11 mouse cellular contexts compared by ENCODE assay signal in genomic region chr2:147617849-147618248, GRCm38 (mm10).
DNase-seq lines count a peak whose midpoint lies in the region; ATAC-seq and TF ChIP-seq lines count a peak whose summit lies in the region.
"Had no signal": no experiment of that assay in that cellular context is flagged by ENCODE, and none has a peak within 500 bp of the region (broad histone marks: within the 10 kb centered on the region; RNA-seq: fewer than 3 reads in every experiment).

No protein-coding gene starts in this region.

- H3K4me1 ChIP-seq in heart, adult 2 months (ENCODE audit: control insufficient read depth, insufficient read depth, low read length) = no peaks in the 10 kb centered on the region
- peaks cover 5% of the 10 kb centered on the region; the same call in 1 of the 2 replicates for H3K4me1 ChIP-seq in embryonic facial prominence, embryonic 12.5 days
- H3K4me1 ChIP-seq in kidney, embryonic 15.5 days = no peaks in the 10 kb centered on the region
- H3K4me1 ChIP-seq in heart, embryonic 11.5 days (ENCODE audit: control insufficient read depth, insufficient read depth, low read length) = no peaks in the 10 kb centered on the region
- H3K4me1 ChIP-seq: heart, embryonic 13.5 days; lung, embryonic 15.5 days had no signal

- TF ChIP-seq EP300 in heart, adult 2 months (IDR thresholded peaks at IDR 0.05; ENCODE audit: insufficient read depth, low read depth, low read length) = no peak

- TF ChIP-seq CTCF in heart, adult 2 months (IDR thresholded peaks at IDR 0.05) = no peak

- no peak overlapping the region for H3K4me3 ChIP-seq in heart, adult 2 months
- no peak overlapping the region for H3K4me3 ChIP-seq in embryonic facial prominence, embryonic 12.5 days
- no peak overlapping the region for H3K4me3 ChIP-seq in kidney, embryonic 15.5 days (replicated peaks)
- H3K4me3 ChIP-seq in heart, embryonic 11.5 days (ENCODE audit: low read depth, low read length) = no peak overlapping the region
- H3K4me3 ChIP-seq: heart, embryonic 13.5 days; lung, embryonic 15.5 days had no signal

- H3K36me3 ChIP-seq in heart, adult 2 months (ENCODE audit: control insufficient read depth, insufficient read depth, low read length) = no peaks in the 10 kb centered on the region
- no peaks in the 10 kb centered on the region for H3K36me3 ChIP-seq in embryonic facial prominence, embryonic 12.5 days
- H3K36me3 ChIP-seq in kidney, embryonic 15.5 days = no peaks in the 10 kb centered on the region
- H3K36me3 ChIP-seq in heart, embryonic 11.5 days (ENCODE audit: control insufficient read depth, insufficient read depth, low read length) = no peaks in the 10 kb centered on the region
- H3K36me3 ChIP-seq: heart, embryonic 13.5 days; lung, embryonic 15.5 days had no signal

- WGBS in heart, adult 2 months = 73% methylated on average over 10 of the region's 10 CpGs
- WGBS in embryonic facial prominence, embryonic 12.5 days = 43% methylated on average over 10 of the region's 10 CpGs
- 78% methylated on average over 10 of the region's 10 CpGs for WGBS in kidney, embryonic 15.5 days
- WGBS in heart, embryonic 11.5 days (ENCODE audit: insufficient replicate concordance) = 76% methylated on average over 10 of the region's 10 CpGs

- peak overlapping the region; percentile 21; the same call in 1 of the 2 replicates for H3K4me2 ChIP-seq in embryonic facial prominence, embryonic 12.5 days (replicated peaks)
- no peak overlapping the region for H3K4me2 ChIP-seq in kidney, embryonic 15.5 days
- H3K4me2 ChIP-seq in heart, embryonic 11.5 days = no peak overlapping the region
- H3K4me2 ChIP-seq: heart, embryonic 13.5 days; lung, embryonic 15.5 days had no signal

- H3K27ac ChIP-seq in heart, adult 2 months = no peak overlapping the region
- peak overlapping the region; percentile 74 for H3K27ac ChIP-seq in embryonic facial prominence, embryonic 12.5 days
- no peak overlapping the region for H3K27ac ChIP-seq in kidney, embryonic 15.5 days
- H3K27ac ChIP-seq in heart, embryonic 11.5 days (ENCODE audit: low read depth, low read length) = no peak overlapping the region
- H3K27ac ChIP-seq: heart, embryonic 13.5 days; lung, embryonic 15.5 days had no signal

- no peaks in the 10 kb centered on the region for H3K79me2 ChIP-seq in heart, adult 2 months (replicated peaks; ENCODE audit: control insufficient read depth, insufficient read depth, low read length)

- no peak for TF ChIP-seq POLR2A in heart, adult 2 months (IDR thresholded peaks at IDR 0.05; ENCODE audit: insufficient read depth, low read depth, low read length)

- intact Hi-C loops in heart, adult 2 months (cut with DNase I) = no loop called here

- no peaks in the 10 kb centered on the region for H3K9me3 ChIP-seq in embryonic facial prominence, embryonic 12.5 days
- H3K9me3 ChIP-seq in kidney, embryonic 15.5 days (replicated peaks) = no peaks in the 10 kb centered on the region
- H3K9me3 ChIP-seq in heart, embryonic 11.5 days (replicated peaks; ENCODE audit: control insufficient read depth, low read length) = no peaks in the 10 kb centered on the region
- H3K9me3 ChIP-seq: heart, embryonic 13.5 days; lung, embryonic 15.5 days had no signal

- no peak overlapping the region for H3K9ac ChIP-seq in heart, adult 2 months (ENCODE audit: low read depth, low read length)
- no peak overlapping the region for H3K9ac ChIP-seq in embryonic facial prominence, embryonic 12.5 days
- H3K9ac ChIP-seq in kidney, embryonic 15.5 days = no peak overlapping the region
- no peak overlapping the region for H3K9ac ChIP-seq in heart, embryonic 11.5 days (ENCODE audit: low read depth, low read length)
- H3K9ac ChIP-seq: heart, embryonic 13.5 days; lung, embryonic 15.5 days had no signal

- no peaks in the 10 kb centered on the region for H3K27me3 ChIP-seq in heart, adult 2 months (ENCODE audit: control insufficient read depth, insufficient read depth, low read length)
- no peaks in the 10 kb centered on the region for H3K27me3 ChIP-seq in embryonic facial prominence, embryonic 12.5 days
- H3K27me3 ChIP-seq in kidney, embryonic 15.5 days = no peaks in the 10 kb centered on the region
- no peaks in the 10 kb centered on the region for H3K27me3 ChIP-seq in heart, embryonic 11.5 days (ENCODE audit: control insufficient read depth, insufficient read depth, low read length)
- H3K27me3 ChIP-seq: heart, embryonic 13.5 days; lung, embryonic 15.5 days had no signal

- ATAC-seq in embryonic facial prominence, embryonic 12.5 days (ENCODE audit: insufficient number of reproducible peaks, insufficient read depth, low FRiP score, low TSS enrichment) = no peak
- no peak for ATAC-seq in kidney, embryonic 15.5 days (replicated peaks; ENCODE audit: low FRiP score)
- no peak for ATAC-seq in heart, embryonic 11.5 days (replicated peaks; ENCODE audit: insufficient number of reproducible peaks, low FRiP score, low TSS enrichment)

- DNase-seq in heart, adult 11 months = peak; percentile 86
- DNase-seq in heart, adult 2 months = no peak
- peak; percentile 20 for DNase-seq in brain, adult 2 months (ENCODE audit: low read depth, low spot score)
- DNase-seq in layer of hippocampus, postnatal 10 days (ENCODE audit: low spot score in 2 of 2) = peak; percentile 53 to 59
- DNase-seq in adrenal gland, postnatal 25 days = no peak
- DNase-seq: cerebellum, adult 9-10 months had no signal

Comparison
In these comparisons a context has a peak if more than half of its experiments do, and no peak if none do; other contexts are left out.
1. DNase-seq: peak in heart, adult 11 months (single experiment), brain, adult 2 months (single experiment) and layer of hippocampus, postnatal 10 days (2 of 2); none in heart, adult 2 months (0 of 2) and adrenal gland, postnatal 25 days (single experiment).